Mouse (Mus musculus): ENCODE data around the gene Epha1. TPM values are rescaled to one million over a fixed set of nuclear protein-coding genes. Genes with fewer than 3 reads are reported as not detected.

The Epha1 gene
- polyA plus RNA-seq (2017; shearing (Covaris generic)), result 0.76 TPM

GRCm38 (mm10) chr6:42372816-42373547 is at the start of gene Epha1:
Epha1 (minus strand) TSS chr6:42373268.

GRCm38 (mm10) chr6:42405134-42405533 is 32.1 kb upstream of the Epha1 start, which contains the start of gene Tas2r135:
Tas2r135 (plus strand) TSS chr6:42405434.

GRCm38 (mm10) chr6:42399938-42400337 is 26.9 kb upstream of the Epha1 start, which contains the start of gene Tas2r143:
Tas2r143 (plus strand) TSS chr6:42400238.

GRCm38 (mm10) chr6:42349426-42350020 is 23.5 kb downstream of the Epha1 start, which contains the start of gene Zyx:
Zyx (plus strand) TSS chr6:42349630.

GRCm38 (mm10) chr6:42324482-42325267 is 48.4 kb downstream of the Epha1 start, which contains the start of gene Fam131b:
Fam131b (minus strand) TSS chr6:42324643.

Other genes starting within 250 kb of the Epha1 start
- gene Tas2r139, start 232.3 kb downstream of the Epha1 start, polyA plus RNA-seq (2017; shearing (Covaris generic)), result not detected
- gene Tas2r144, start 157.9 kb downstream of the Epha1 start, polyA plus RNA-seq (2017; shearing (Covaris generic)), result not detected
- gene Gstk1, start 127.3 kb downstream of the Epha1 start, polyA plus RNA-seq (2017; shearing (Covaris generic)), result 7.2 TPM
- gene Tmem139, start 111.3 kb downstream of the Epha1 start, polyA plus RNA-seq (2017; shearing (Covaris generic)), result not detected
- gene Casp2, start 108.3 kb downstream of the Epha1 start, polyA plus RNA-seq (2017; shearing (Covaris generic)), result 37.6 TPM
- not detected for gene Clcn1, start 86.6 kb downstream of the Epha1 start, polyA plus RNA-seq (2017; shearing (Covaris generic))
- gene Fam131b, start 48.6 kb downstream of the Epha1 start, polyA plus RNA-seq (2017; shearing (Covaris generic)), result not detected
- gene Zyx, start 23.6 kb downstream of the Epha1 start, polyA plus RNA-seq (2017; shearing (Covaris generic)), result 202 TPM
- gene Tas2r143, start 27.0 kb upstream of the Epha1 start, polyA plus RNA-seq (2017; shearing (Covaris generic)), result not detected
- gene Tas2r135, start 32.2 kb upstream of the Epha1 start, polyA plus RNA-seq (2017; shearing (Covaris generic)), result not detected
- not detected for gene Tas2r126, start 61.3 kb upstream of the Epha1 start, polyA plus RNA-seq (2017; shearing (Covaris generic))
- gene Olfr458, start 91.9 kb upstream of the Epha1 start, polyA plus RNA-seq (2017; shearing (Covaris generic)), result not detected
- 0.55 TPM for gene Olfr457, start 103.1 kb upstream of the Epha1 start, polyA plus RNA-seq (2017; shearing (Covaris generic))
- not detected for gene Olfr456, start 113.9 kb upstream of the Epha1 start, polyA plus RNA-seq (2017; shearing (Covaris generic))
- not detected for gene Olfr455, start 174.3 kb upstream of the Epha1 start, polyA plus RNA-seq (2017; shearing (Covaris generic))
- gene Tcaf3, start 224.4 kb upstream of the Epha1 start, polyA plus RNA-seq (2017; shearing (Covaris generic)), result not detected

Data from effector memory CD4-positive, alpha-beta T cell, adult 7 months (primary cell).